Mouse (Mus musculus): ENCODE results near the gene Slc5a2. TPM values are rescaled to one million over a fixed set of nuclear protein-coding genes. Genes with fewer than 3 reads are reported as not detected.

Gene Slc5a2
- polyA plus RNA-seq, 1 experiment from 2014 or later = not detected

DNA sequence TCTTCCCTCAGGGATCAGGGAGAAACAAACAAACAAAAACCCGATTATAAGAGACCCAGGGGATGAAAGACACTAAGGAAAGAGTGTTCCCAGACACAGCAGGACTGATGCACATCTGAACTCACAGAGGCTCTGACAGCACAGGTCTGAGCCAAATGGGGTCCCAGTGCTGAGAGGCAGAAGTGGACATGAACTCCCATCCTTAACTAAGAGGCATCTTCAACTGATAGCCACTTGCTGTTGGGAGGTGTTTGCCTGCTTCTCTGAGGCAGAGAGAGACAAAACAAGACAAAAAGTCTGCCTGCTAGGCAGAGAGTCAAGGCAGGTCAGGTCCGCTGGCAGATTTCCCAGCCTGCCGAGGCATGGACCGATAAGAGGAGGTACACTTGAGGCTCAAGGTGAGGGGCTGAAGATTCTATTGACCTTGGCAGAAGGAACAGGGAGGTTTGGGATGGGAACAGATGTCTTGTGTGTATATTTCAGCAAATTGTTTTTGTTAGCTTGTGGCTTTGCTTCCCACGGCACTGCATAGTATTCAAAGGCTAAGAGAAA is 8.6 kb upstream of the Slc5a2 start:
- Histone ChIP-seq H3K27ac (ENCODE audit: low read depth, low read length) (no peak overlapping the region), H3K9ac (ENCODE audit: low read depth, low read length) (no peak overlapping the region)

DNA sequence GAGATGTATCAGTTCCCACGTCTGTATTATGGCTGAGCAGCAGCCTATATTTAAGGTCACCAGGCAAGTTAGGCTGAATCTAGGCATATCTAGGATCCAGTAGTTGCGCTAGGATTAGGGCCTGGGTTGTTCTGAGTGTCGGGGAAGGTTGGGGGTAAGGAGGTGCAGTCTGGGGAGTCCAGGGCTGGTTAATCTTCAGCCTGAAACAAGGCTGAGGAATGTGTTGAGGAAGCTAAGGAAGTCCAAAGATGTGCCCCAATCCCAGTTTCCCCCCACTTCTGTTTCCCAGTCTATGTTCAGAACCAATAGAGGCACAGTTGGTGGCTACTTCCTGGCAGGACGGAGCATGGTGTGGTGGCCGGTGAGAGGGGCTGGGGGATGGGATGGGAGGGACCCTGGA is 599 bp downstream of the Slc5a2 start:
- no peak overlapping the region for H3K4me2 ChIP-seq (replicated peaks; ENCODE audit: low read depth)
- WGBS = 69% methylated on average over 5 of the region's 5 CpGs
- TF ChIP-seq CTCF (IDR thresholded peaks at IDR 0.05; ENCODE audit: low read depth) = no peak
- H3K4me3 ChIP-seq (ENCODE audit: low read depth, low read length) = no peak overlapping the region
- no peaks in the 10 kb centered on the region for H3K9me3 ChIP-seq (ENCODE audit: control insufficient read depth)
- peaks cover 3% of the 10 kb centered on the region; the same call in 1 of the 2 replicates for H3K36me3 ChIP-seq (ENCODE audit: control insufficient read depth, insufficient read depth)
- ATAC-seq = no peak
- H3K9ac ChIP-seq (ENCODE audit: low read depth, low read length) = no peak overlapping the region
- no peaks in the 10 kb centered on the region for H3K27me3 ChIP-seq (replicated peaks; ENCODE audit: control insufficient read depth, insufficient read depth, low read length)
- H3K4me1 ChIP-seq (replicated peaks; ENCODE audit: control insufficient read depth, insufficient read depth, low read length) = no peaks in the 10 kb centered on the region
- H3K27ac ChIP-seq (ENCODE audit: low read depth, low read length) = no peak overlapping the region

More for the DNA sequence above, 8.6 kb upstream of the Slc5a2 start:
- WGBS = 30% methylated on average over 5 of the region's 5 CpGs
- Histone ChIP-seq H3K4me2 (replicated peaks; ENCODE audit: low read depth) (no peak overlapping the region), H3K4me3 (ENCODE audit: low read depth, low read length) (no peak overlapping the region), H3K36me3 (ENCODE audit: control insufficient read depth, insufficient read depth) (peaks cover 15% of the 10 kb centered on the region; the same call in 1 of the 2 replicates), H3K4me1 (replicated peaks; ENCODE audit: control insufficient read depth, insufficient read depth, low read length) (0 out of 2 replicates have a peak, but pooled peaks cover 3% of the 10 kb centered on the region), H3K27me3 (replicated peaks; ENCODE audit: control insufficient read depth, insufficient read depth, low read length) (no peaks in the 10 kb centered on the region), H3K9me3 (ENCODE audit: control insufficient read depth) (no peaks in the 10 kb centered on the region)
- ATAC-seq = no peak
- no peak for TF ChIP-seq CTCF (IDR thresholded peaks at IDR 0.05; ENCODE audit: low read depth)

DNA sequence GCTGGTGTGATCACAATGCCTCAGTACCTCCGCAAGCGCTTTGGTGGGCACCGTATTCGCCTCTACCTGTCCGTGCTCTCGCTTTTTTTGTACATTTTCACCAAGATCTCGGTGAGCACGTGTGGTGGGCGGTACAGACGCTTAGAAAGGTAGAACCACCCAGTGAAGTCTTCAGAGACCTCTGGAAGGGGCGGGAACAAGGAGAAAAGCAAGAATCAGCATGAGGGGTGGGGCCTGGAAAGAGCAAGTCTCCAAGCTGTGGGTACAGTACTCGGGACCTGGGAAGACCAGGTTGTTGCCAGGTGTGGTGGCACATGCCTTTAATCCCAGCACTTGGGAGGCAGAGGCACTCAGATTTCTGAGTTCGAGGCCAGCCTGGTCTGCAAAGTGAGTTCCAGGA is 1.9 kb downstream of the Slc5a2 start:
- Histone ChIP-seq H3K4me3 (ENCODE audit: low read depth, low read length) (no peak overlapping the region), H3K4me2 (replicated peaks; ENCODE audit: low read depth) (no peak overlapping the region), H3K4me1 (replicated peaks; ENCODE audit: control insufficient read depth, insufficient read depth, low read length) (no peaks in the 10 kb centered on the region), H3K36me3 (ENCODE audit: control insufficient read depth, insufficient read depth) (peaks cover 14% of the 10 kb centered on the region), H3K9me3 (ENCODE audit: control insufficient read depth) (no peaks in the 10 kb centered on the region), H3K27ac (ENCODE audit: low read depth, low read length) (no peak overlapping the region), H3K9ac (ENCODE audit: low read depth, low read length) (no peak overlapping the region), H3K27me3 (replicated peaks; ENCODE audit: control insufficient read depth, insufficient read depth, low read length) (no peaks in the 10 kb centered on the region)
- no peak for TF ChIP-seq CTCF (IDR thresholded peaks at IDR 0.05; ENCODE audit: low read depth)
- ATAC-seq = no peak
- 63% methylated on average over 13 of the region's 13 CpGs for WGBS

DNA sequence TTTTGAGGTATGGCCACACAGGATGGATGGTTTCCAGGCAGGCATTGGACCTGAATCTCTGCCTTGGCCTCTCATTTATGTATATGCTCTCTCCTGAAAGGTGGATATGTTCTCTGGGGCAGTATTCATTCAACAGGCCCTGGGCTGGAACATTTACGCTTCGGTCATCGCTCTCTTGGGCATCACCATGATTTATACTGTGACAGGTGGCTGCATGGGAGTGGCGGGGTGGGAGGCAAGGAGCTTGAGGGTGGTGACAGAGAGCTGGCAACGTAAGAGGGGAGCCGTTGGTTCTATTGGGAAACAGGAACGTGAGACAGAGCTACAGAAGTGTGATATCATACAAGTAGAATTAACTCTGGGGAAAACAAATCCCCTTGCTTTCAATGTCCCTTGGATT is 2.4 kb downstream of the Slc5a2 start:
- H3K9ac ChIP-seq (ENCODE audit: low read depth, low read length) = no peak overlapping the region
- H3K4me1 ChIP-seq (replicated peaks; ENCODE audit: control insufficient read depth, insufficient read depth, low read length) = no peaks in the 10 kb centered on the region
- no peak overlapping the region for H3K4me3 ChIP-seq (ENCODE audit: low read depth, low read length)
- H3K27ac ChIP-seq (ENCODE audit: low read depth, low read length) = no peak overlapping the region
- H3K27me3 ChIP-seq (replicated peaks; ENCODE audit: control insufficient read depth, insufficient read depth, low read length) = no peaks in the 10 kb centered on the region
- no peaks in the 10 kb centered on the region for H3K9me3 ChIP-seq (ENCODE audit: control insufficient read depth)
- H3K36me3 ChIP-seq (ENCODE audit: control insufficient read depth, insufficient read depth) = peaks cover 17% of the 10 kb centered on the region
- no peak overlapping the region for H3K4me2 ChIP-seq (replicated peaks; ENCODE audit: low read depth)
- 76% methylated on average over 7 of the region's 7 CpGs for WGBS
- no peak for TF ChIP-seq CTCF (IDR thresholded peaks at IDR 0.05; ENCODE audit: low read depth)
- no peak for ATAC-seq

DNA sequence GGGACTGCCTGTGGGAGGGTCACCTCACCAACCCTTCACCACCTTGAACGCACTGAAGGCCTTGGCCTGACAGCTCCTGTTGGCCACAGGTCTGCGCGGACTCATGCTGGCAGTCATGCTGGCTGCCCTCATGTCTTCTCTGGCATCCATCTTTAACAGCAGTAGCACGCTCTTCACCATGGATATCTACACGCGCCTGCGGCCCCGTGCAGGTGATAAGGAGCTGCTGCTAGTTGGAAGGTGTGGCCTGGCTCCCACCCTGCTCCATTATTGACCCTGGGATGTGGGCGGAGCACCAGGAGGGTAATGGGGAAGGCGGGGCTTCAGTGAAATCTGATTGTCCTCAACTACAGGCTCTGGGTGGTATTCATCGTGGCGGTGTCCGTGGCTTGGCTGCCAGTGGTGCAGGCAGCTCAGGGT is 5.0 kb downstream of the Slc5a2 start:
- Histone ChIP-seq H3K4me2 (replicated peaks; ENCODE audit: low read depth) (peak overlapping the region; percentile 27), H3K4me3 (ENCODE audit: low read depth, low read length) (no peak overlapping the region), H3K4me1 (replicated peaks; ENCODE audit: control insufficient read depth, insufficient read depth, low read length) (no peaks in the 10 kb centered on the region), H3K36me3 (ENCODE audit: control insufficient read depth, insufficient read depth) (peaks cover 40% of the 10 kb centered on the region), H3K27me3 (replicated peaks; ENCODE audit: control insufficient read depth, insufficient read depth, low read length) (no peaks in the 10 kb centered on the region), H3K27ac (ENCODE audit: low read depth, low read length) (no peak overlapping the region), H3K9me3 (ENCODE audit: control insufficient read depth) (no peaks in the 10 kb centered on the region), H3K9ac (ENCODE audit: low read depth, low read length) (no peak overlapping the region)
- ATAC-seq = peak; percentile 69
- 31% methylated on average over 13 of the region's 13 CpGs for WGBS
- TF ChIP-seq CTCF (IDR thresholded peaks at IDR 0.05; ENCODE audit: low read depth) = no peak

DNA sequence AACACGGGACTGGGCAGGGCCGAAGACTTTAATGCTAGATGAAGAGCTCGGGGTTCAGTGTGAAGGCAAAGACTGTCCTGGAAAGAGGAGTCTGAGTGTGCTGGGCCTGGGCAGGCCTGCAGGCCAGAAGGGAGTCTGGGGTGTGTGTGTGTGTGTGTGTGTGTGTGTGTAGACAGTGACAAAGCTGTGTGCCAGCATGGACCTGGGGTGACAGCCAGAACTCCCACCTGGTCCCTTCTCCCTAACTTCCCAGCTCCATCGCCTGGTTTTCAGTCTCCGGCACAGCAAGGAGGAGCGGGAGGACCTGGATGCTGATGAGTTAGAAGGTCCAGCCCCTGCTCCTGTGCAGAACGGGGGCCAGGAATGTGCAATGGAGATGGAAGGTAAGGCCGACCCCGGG is 6.0 kb downstream of the Slc5a2 start:
- H3K27ac ChIP-seq (ENCODE audit: low read depth, low read length) = no peak overlapping the region
- 92% methylated on average over 9 of the region's 9 CpGs for WGBS

DNA sequence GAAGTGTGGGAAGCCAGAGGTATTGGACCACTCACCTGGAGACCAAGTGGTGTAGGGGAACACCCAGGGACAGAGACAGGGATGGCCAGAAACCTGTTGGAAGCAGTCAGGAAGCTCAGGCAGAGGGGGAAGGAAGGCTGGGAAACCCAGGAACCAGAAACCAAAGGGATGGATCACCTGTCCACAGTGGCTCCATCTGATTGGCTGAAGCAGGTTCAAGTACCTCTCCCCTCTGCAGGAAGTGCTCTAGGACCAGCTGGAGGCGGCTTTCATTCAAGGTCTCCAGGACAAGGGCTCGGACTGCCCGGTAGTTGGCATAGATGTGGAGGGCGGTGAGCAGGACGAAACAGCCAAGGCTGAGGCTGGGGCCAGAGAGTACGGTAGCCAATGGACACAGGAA is 10.6 kb downstream of the Slc5a2 start:
- no peak overlapping the region for H3K4me2 ChIP-seq (replicated peaks; ENCODE audit: low read depth)
- H3K9ac ChIP-seq (ENCODE audit: low read depth, low read length) = no peak overlapping the region
- WGBS = 97% methylated on average over 6 of the region's 6 CpGs
- no peaks in the 10 kb centered on the region for H3K27me3 ChIP-seq (replicated peaks; ENCODE audit: control insufficient read depth, insufficient read depth, low read length)
- ATAC-seq = no peak
- no peak for TF ChIP-seq CTCF (IDR thresholded peaks at IDR 0.05; ENCODE audit: low read depth)
- H3K9me3 ChIP-seq (ENCODE audit: control insufficient read depth) = no peaks in the 10 kb centered on the region
- peaks cover 84% of the 10 kb centered on the region for H3K36me3 ChIP-seq (ENCODE audit: control insufficient read depth, insufficient read depth)
- H3K4me3 ChIP-seq (ENCODE audit: low read depth, low read length) = no peak overlapping the region
- H3K4me1 ChIP-seq (replicated peaks; ENCODE audit: control insufficient read depth, insufficient read depth, low read length) = no peaks in the 10 kb centered on the region
- no peak overlapping the region for H3K27ac ChIP-seq (ENCODE audit: low read depth, low read length)

More for the DNA sequence above, 6.0 kb downstream of the Slc5a2 start:
- Histone ChIP-seq H3K36me3 (ENCODE audit: control insufficient read depth, insufficient read depth) (peaks cover 50% of the 10 kb centered on the region), H3K9ac (ENCODE audit: low read depth, low read length) (no peak overlapping the region), H3K27me3 (replicated peaks; ENCODE audit: control insufficient read depth, insufficient read depth, low read length) (no peaks in the 10 kb centered on the region), H3K4me2 (replicated peaks; ENCODE audit: low read depth) (no peak overlapping the region), H3K4me1 (replicated peaks; ENCODE audit: control insufficient read depth, insufficient read depth, low read length) (no peaks in the 10 kb centered on the region), H3K4me3 (ENCODE audit: low read depth, low read length) (no peak overlapping the region), H3K9me3 (ENCODE audit: control insufficient read depth) (no peaks in the 10 kb centered on the region)
- no peak for ATAC-seq
- TF ChIP-seq CTCF (IDR thresholded peaks at IDR 0.05; ENCODE audit: low read depth) = no peak

All from intestine, postnatal 0 days (tissue).